Mouse (Mus musculus): ENCODE measurements around the gene Lime1. TPM values are rescaled to one million over a fixed set of nuclear protein-coding genes. Genes with fewer than 3 reads are reported as not detected.

Lime1 gene
- polyA plus RNA-seq, 1 experiment, result 89.8 TPM

DNA sequence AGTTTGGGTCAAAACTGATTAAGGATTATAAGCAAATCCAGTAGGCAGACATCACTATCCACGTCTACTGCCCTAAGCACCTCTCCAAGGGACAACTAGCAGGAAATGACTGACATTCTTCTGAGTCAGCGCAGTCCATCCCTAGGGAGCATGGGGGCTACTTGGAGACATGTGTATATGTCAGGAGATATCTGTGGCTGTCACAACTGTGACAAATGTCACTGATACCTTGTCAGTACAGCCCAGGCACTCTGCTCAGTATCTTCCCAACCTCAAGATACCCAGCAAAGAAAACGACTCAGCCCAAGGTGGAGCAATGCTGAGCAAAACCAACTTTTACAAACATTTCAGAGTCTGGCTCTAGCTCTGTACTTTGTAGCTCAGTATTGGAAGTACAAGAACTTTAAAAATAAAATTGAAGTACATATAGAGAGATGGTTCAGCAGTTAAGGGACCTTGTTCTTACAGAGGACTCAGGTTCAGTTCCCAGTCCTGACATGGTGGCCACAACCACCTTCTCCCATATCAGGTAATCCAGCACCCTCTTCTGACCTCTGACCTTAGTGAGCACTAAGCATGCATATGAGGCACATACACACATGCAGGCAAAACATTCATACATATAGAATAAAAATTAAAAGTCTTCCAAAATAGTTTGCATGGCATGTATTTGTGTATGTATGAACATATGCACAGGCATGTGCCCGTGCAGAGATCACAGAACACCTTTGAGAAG, 41.2 kb downstream of the Lime1 start:
- WGBS, result 66% methylated on average over 4 of the region's 4 CpGs
- H3K4me1 ChIP-seq (ENCODE audit: control insufficient read depth, insufficient read depth, insufficient read length, low read length), result no peaks in the 10 kb centered on the region
- no peaks in the 10 kb centered on the region for H3K27me3 ChIP-seq (ENCODE audit: control insufficient read depth, insufficient read depth, low read length)
- no peak for TF ChIP-seq POLR2A (IDR thresholded peaks at IDR 0.05; ENCODE audit: low read depth, low read length)
- TF ChIP-seq CTCF (IDR thresholded peaks at IDR 0.05; ENCODE audit: extremely low read depth, insufficient read length, insufficient replicate concordance, low read depth, low read length), result no peak
- no peaks in the 10 kb centered on the region for H3K36me3 ChIP-seq (ENCODE audit: control insufficient read depth, insufficient read depth, low read length)
- H3K27ac ChIP-seq (ENCODE audit: insufficient read depth, low read depth, low read length), result no peak overlapping the region
- H3K4me3 ChIP-seq (ENCODE audit: low read depth, low read length), result no peak overlapping the region

DNA sequence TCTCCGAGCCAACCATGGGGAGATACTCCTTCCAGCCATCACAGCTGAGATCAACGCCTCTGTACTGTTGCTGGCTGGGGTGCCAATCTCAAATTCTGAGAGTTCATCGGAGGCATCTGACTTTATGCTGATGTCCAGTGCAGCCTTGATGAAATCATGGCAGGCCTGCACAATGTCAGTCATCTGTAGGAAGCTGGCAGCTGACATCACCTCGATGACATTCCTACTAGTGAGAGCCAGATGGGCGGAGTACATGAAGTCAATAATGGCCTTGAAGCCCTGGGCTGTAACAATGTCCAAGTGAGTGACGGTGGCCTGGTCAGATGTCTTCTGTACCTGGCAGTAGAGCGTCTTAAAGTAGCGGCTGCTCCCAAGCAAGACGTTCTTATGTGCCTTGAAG, 44.0 kb downstream of the Lime1 start:
- no peaks in the 10 kb centered on the region for H3K36me3 ChIP-seq (ENCODE audit: control insufficient read depth, insufficient read depth, low read length)
- H3K4me1 ChIP-seq (ENCODE audit: control insufficient read depth, insufficient read depth, insufficient read length, low read length), result no peaks in the 10 kb centered on the region
- H3K4me3 ChIP-seq (ENCODE audit: low read depth, low read length), result no peak overlapping the region
- no peak overlapping the region for H3K27ac ChIP-seq (ENCODE audit: insufficient read depth, low read depth, low read length)
- H3K27me3 ChIP-seq (ENCODE audit: control insufficient read depth, insufficient read depth, low read length), result no peaks in the 10 kb centered on the region
- WGBS, result 78% methylated on average over 9 of the region's 9 CpGs
- TF ChIP-seq CTCF (IDR thresholded peaks at IDR 0.05; ENCODE audit: extremely low read depth, insufficient read length, insufficient replicate concordance, low read depth, low read length), result no peak
- no peak for TF ChIP-seq POLR2A (IDR thresholded peaks at IDR 0.05; ENCODE audit: low read depth, low read length)

Other genes with a start within 250 kb of the Lime1 start
- 0.29 and 0.51 TPM in 2 replicates for gene Kcnq2, start 244.8 kb upstream of the Lime1 start, polyA plus RNA-seq (2012; rRNA removed)
- gene Eef1a2, start 223.1 kb upstream of the Lime1 start, polyA plus RNA-seq (2012; rRNA removed), result 1.6 and 3.4 TPM in 2 replicates
- 98.4 and 174 TPM in 2 replicates for gene Ppdpf, start 192.8 kb upstream of the Lime1 start, polyA plus RNA-seq (2012; rRNA removed)
- 6.2 and 9.5 TPM in 2 replicates for gene Ptk6, start 177.3 kb upstream of the Lime1 start, polyA plus RNA-seq (2012; rRNA removed)
- gene Srms, start 166.9 kb upstream of the Lime1 start, polyA plus RNA-seq (2012; rRNA removed), result 0.56 and 0.93 TPM in 2 replicates
- gene Fndc11, start 160.1 kb upstream of the Lime1 start, polyA plus RNA-seq (2012; rRNA removed), result 0.53 and 0.56 TPM in 2 replicates
- 36.1 and 67.3 TPM in 2 replicates for gene Helz2, start 138.1 kb upstream of the Lime1 start, polyA plus RNA-seq (2012; rRNA removed)
- gene Gmeb2, start 92.0 kb upstream of the Lime1 start, polyA plus RNA-seq (2012; rRNA removed), result 14.0 and 29.1 TPM in 2 replicates
- 0.90 and 1.3 TPM in 2 replicates for gene Stmn3, start 65.6 kb upstream of the Lime1 start, polyA plus RNA-seq (2012; rRNA removed)
- gene Rtel1, start 60.3 kb upstream of the Lime1 start, polyA plus RNA-seq (2012; rRNA removed), result 16.4 and 24.7 TPM in 2 replicates
- gene Zgpat, start 15.2 kb upstream of the Lime1 start, polyA plus RNA-seq (2012; rRNA removed), result 15.7 and 20.7 TPM in 2 replicates
- gene Arfrp1, start 14.7 kb upstream of the Lime1 start, polyA plus RNA-seq (2012; rRNA removed), result 15.8 and 23.5 TPM in 2 replicates
- gene Zbtb46, start 79.3 kb downstream of the Lime1 start, polyA plus RNA-seq (2012; rRNA removed), result 1.5 and 1.6 TPM in 2 replicates
- not detected in 2 replicates for gene Abhd16b, start 113.1 kb downstream of the Lime1 start, polyA plus RNA-seq (2012; rRNA removed)
- 14.6 and 27.3 TPM in 2 replicates for gene Tpd52l2, start 117.1 kb downstream of the Lime1 start, polyA plus RNA-seq (2012; rRNA removed)
- gene Dnajc5, start 140.4 kb downstream of the Lime1 start, polyA plus RNA-seq (2012; rRNA removed), result 20.6 and 48.2 TPM in 2 replicates
- gene Uckl1, start 204.8 kb downstream of the Lime1 start, polyA plus RNA-seq (2012; rRNA removed), result 96.9 and 149 TPM in 2 replicates
- gene Prpf6, start 211.8 kb downstream of the Lime1 start, polyA plus RNA-seq (2012; rRNA removed), result 4.9 and 10.4 TPM in 2 replicates
- gene Zfp512b, start 212.7 kb downstream of the Lime1 start, polyA plus RNA-seq (2012; rRNA removed), result 12.7 and 15.7 TPM in 2 replicates
- gene Samd10, start 219.1 kb downstream of the Lime1 start, polyA plus RNA-seq (2012; rRNA removed), result 13.6 and 26.0 TPM in 2 replicates

Data from small intestine, adult 2 months (tissue).